Mouse (Mus musculus): ENCODE measurements around the gene Cped1. TPM values are rescaled to one million over a fixed set of nuclear protein-coding genes. Genes with fewer than 3 reads are reported as not detected.

Gene Cped1
- total and polyA plus RNA-seq, 3 experiments, result 0.22 TPM; not detected in 2

GRCm38 (mm10) chr6:22002521-22003199 is 16.9 kb downstream of the Cped1 start:
- H3K27me3 ChIP-seq (ENCODE audit: insufficient read depth, low read length), result peaks cover 3% of the 10 kb centered on the region; the same call in 1 of the 2 replicates
- TF ChIP-seq GATA2 (IDR thresholded peaks at IDR 0.05; ENCODE audit: borderline replicate concordance, low read depth, low read length) (no peak), CTCF (IDR thresholded peaks at IDR 0.05; ENCODE audit: low read depth, low read length) (no peak), GATA1 (IDR thresholded peaks at IDR 0.05; ENCODE audit: borderline replicate concordance, low read length) (no peak), POLR2AphosphoS5 (IDR thresholded peaks at IDR 0.05; ENCODE audit: insufficient replicate concordance, low read depth, low read length) (no peak), TAL1 (conservative IDR thresholded peaks at IDR 0.05; ENCODE audit: low read depth, low read length) (no peak)
- no peaks in the 10 kb centered on the region for H3K4me1 ChIP-seq (ENCODE audit: insufficient read depth, low read depth, low read length)
- DNase-seq (ENCODE audit: low spot score), result no peak
- no peaks in the 10 kb centered on the region for H3K36me3 ChIP-seq (replicated peaks)
- H3K4me3 ChIP-seq (ENCODE audit: low read depth, low read length), result no peak overlapping the region
- no peaks in the 10 kb centered on the region for H3K9me3 ChIP-seq (replicated peaks)
- ATAC-seq (ENCODE audit: extremely low read depth, insufficient number of reproducible peaks, low FRiP score, poor library complexity, severe bottlenecking), result no peak

- H3K27me3 ChIP-seq (ENCODE audit: insufficient read depth, low read length), result peaks cover 4% of the 10 kb centered on the region
- TF ChIP-seq POLR2AphosphoS5 (IDR thresholded peaks at IDR 0.05; ENCODE audit: insufficient replicate concordance, low read depth, low read length) (no peak), GATA2 (IDR thresholded peaks at IDR 0.05; ENCODE audit: borderline replicate concordance, low read depth, low read length) (no peak), CTCF (IDR thresholded peaks at IDR 0.05; ENCODE audit: low read depth, low read length) (no peak), GATA1 (IDR thresholded peaks at IDR 0.05; ENCODE audit: borderline replicate concordance, low read length) (no peak)
- no peak overlapping the region for H3K4me3 ChIP-seq (ENCODE audit: low read depth, low read length)
- no peaks in the 10 kb centered on the region for H3K4me1 ChIP-seq (ENCODE audit: insufficient read depth, low read depth, low read length)
- H3K9me3 ChIP-seq (replicated peaks), result no peaks in the 10 kb centered on the region
- DNase-seq (ENCODE audit: low spot score) (no peak), ATAC-seq (ENCODE audit: extremely low read depth, insufficient number of reproducible peaks, low FRiP score, poor library complexity, severe bottlenecking) (no peak)
- H3K36me3 ChIP-seq (replicated peaks), result no peaks in the 10 kb centered on the region
Measured at GRCm38 (mm10) chr6:22003200-22003587, 17.5 kb downstream of the Cped1 start.

- ATAC-seq (ENCODE audit: extremely low read depth, insufficient number of reproducible peaks, low FRiP score, poor library complexity, severe bottlenecking) (no peak), DNase-seq (ENCODE audit: low spot score) (no peak)
- H3K9me3 ChIP-seq (replicated peaks), result no peaks in the 10 kb centered on the region
- no peaks in the 10 kb centered on the region for H3K4me1 ChIP-seq (ENCODE audit: insufficient read depth, low read depth, low read length)
- no peaks in the 10 kb centered on the region for H3K36me3 ChIP-seq (replicated peaks)
- no peak overlapping the region for H3K4me3 ChIP-seq (ENCODE audit: low read depth, low read length)
- H3K27me3 ChIP-seq (ENCODE audit: insufficient read depth, low read length), result peaks cover 9% of the 10 kb centered on the region
- no peak for TF ChIP-seq CTCF (IDR thresholded peaks at IDR 0.05; ENCODE audit: low read depth, low read length)
- no peak for TF ChIP-seq TAL1 (conservative IDR thresholded peaks at IDR 0.05; ENCODE audit: low read depth, low read length)
- no peak for TF ChIP-seq POLR2AphosphoS5 (IDR thresholded peaks at IDR 0.05; ENCODE audit: insufficient replicate concordance, low read depth, low read length)
- TF ChIP-seq GATA2 (IDR thresholded peaks at IDR 0.05; ENCODE audit: borderline replicate concordance, low read depth, low read length), result no peak
- no peak for TF ChIP-seq GATA1 (IDR thresholded peaks at IDR 0.05; ENCODE audit: borderline replicate concordance, low read length)
Measured at GRCm38 (mm10) chr6:22003959-22004543, 18.3 kb downstream of the Cped1 start.

GRCm38 (mm10) chr6:22008346-22008745 is 22.6 kb downstream of the Cped1 start:
- H3K4me3 ChIP-seq (ENCODE audit: low read depth, low read length), result no peak overlapping the region
- H3K27me3 ChIP-seq (ENCODE audit: insufficient read depth, low read length), result peaks cover 13% of the 10 kb centered on the region
- DNase-seq (ENCODE audit: low spot score) (no peak), ATAC-seq (ENCODE audit: extremely low read depth, insufficient number of reproducible peaks, low FRiP score, poor library complexity, severe bottlenecking) (no peak)
- no peaks in the 10 kb centered on the region for H3K9me3 ChIP-seq (replicated peaks)
- no peaks in the 10 kb centered on the region for H3K4me1 ChIP-seq (ENCODE audit: insufficient read depth, low read depth, low read length)
- TF ChIP-seq GATA2 (IDR thresholded peaks at IDR 0.05; ENCODE audit: borderline replicate concordance, low read depth, low read length), result no peak
- TF ChIP-seq CTCF (IDR thresholded peaks at IDR 0.05; ENCODE audit: low read depth, low read length), result no peak
- TF ChIP-seq GATA1 (IDR thresholded peaks at IDR 0.05; ENCODE audit: borderline replicate concordance, low read length), result no peak
- no peak for TF ChIP-seq TAL1 (conservative IDR thresholded peaks at IDR 0.05; ENCODE audit: low read depth, low read length)
- no peak for TF ChIP-seq POLR2AphosphoS5 (IDR thresholded peaks at IDR 0.05; ENCODE audit: insufficient replicate concordance, low read depth, low read length)
- H3K36me3 ChIP-seq (replicated peaks), result no peaks in the 10 kb centered on the region

GRCm38 (mm10) chr6:22010258-22010657 is 24.5 kb downstream of the Cped1 start:
- no peak overlapping the region for H3K4me3 ChIP-seq (ENCODE audit: low read depth, low read length)
- no peaks in the 10 kb centered on the region for H3K9me3 ChIP-seq (replicated peaks)
- H3K27me3 ChIP-seq (ENCODE audit: insufficient read depth, low read length), result peaks cover 13% of the 10 kb centered on the region
- TF ChIP-seq TAL1 (conservative IDR thresholded peaks at IDR 0.05; ENCODE audit: low read depth, low read length), result no peak
- TF ChIP-seq CTCF (IDR thresholded peaks at IDR 0.05; ENCODE audit: low read depth, low read length), result no peak
- TF ChIP-seq GATA1 (IDR thresholded peaks at IDR 0.05; ENCODE audit: borderline replicate concordance, low read length), result no peak
- TF ChIP-seq POLR2AphosphoS5 (IDR thresholded peaks at IDR 0.05; ENCODE audit: insufficient replicate concordance, low read depth, low read length), result no peak
- no peak for TF ChIP-seq GATA2 (IDR thresholded peaks at IDR 0.05; ENCODE audit: borderline replicate concordance, low read depth, low read length)
- no peak for DNase-seq (ENCODE audit: low spot score)
- no peaks in the 10 kb centered on the region for H3K36me3 ChIP-seq (replicated peaks)
- H3K4me1 ChIP-seq (ENCODE audit: insufficient read depth, low read depth, low read length), result no peaks in the 10 kb centered on the region
- ATAC-seq (ENCODE audit: extremely low read depth, insufficient number of reproducible peaks, low FRiP score, poor library complexity, severe bottlenecking), result no peak

- no peaks in the 10 kb centered on the region for H3K9me3 ChIP-seq (replicated peaks)
- TF ChIP-seq GATA2 (IDR thresholded peaks at IDR 0.05; ENCODE audit: borderline replicate concordance, low read depth, low read length) (no peak), CTCF (IDR thresholded peaks at IDR 0.05; ENCODE audit: low read depth, low read length) (no peak), TAL1 (conservative IDR thresholded peaks at IDR 0.05; ENCODE audit: low read depth, low read length) (no peak), GATA1 (IDR thresholded peaks at IDR 0.05; ENCODE audit: borderline replicate concordance, low read length) (no peak), POLR2AphosphoS5 (IDR thresholded peaks at IDR 0.05; ENCODE audit: insufficient replicate concordance, low read depth, low read length) (no peak)
- no peak overlapping the region for H3K4me3 ChIP-seq (ENCODE audit: low read depth, low read length)
- peaks cover 13% of the 10 kb centered on the region for H3K27me3 ChIP-seq (ENCODE audit: insufficient read depth, low read length)
- DNase-seq (ENCODE audit: low spot score) (no peak), ATAC-seq (ENCODE audit: extremely low read depth, insufficient number of reproducible peaks, low FRiP score, poor library complexity, severe bottlenecking) (no peak)
- no peaks in the 10 kb centered on the region for H3K4me1 ChIP-seq (ENCODE audit: insufficient read depth, low read depth, low read length)
- H3K36me3 ChIP-seq (replicated peaks), result no peaks in the 10 kb centered on the region
Measured at GRCm38 (mm10) chr6:22010761-22011281, 25.1 kb downstream of the Cped1 start.
